Mouse (Mus musculus) frontal cortex, postnatal 10 days (tissue): Measurements from ENCODE around the gene Gpr35.

Experiments
- DNase-seq, 2 experiments: peaks; one replicate each; pipeline ENCODE4 v3.0.0; 2022; ENCODE audit warnings: low spot score in 2 of 2, mixed read lengths in 1 of 2

Gpr35 gene

DNA sequence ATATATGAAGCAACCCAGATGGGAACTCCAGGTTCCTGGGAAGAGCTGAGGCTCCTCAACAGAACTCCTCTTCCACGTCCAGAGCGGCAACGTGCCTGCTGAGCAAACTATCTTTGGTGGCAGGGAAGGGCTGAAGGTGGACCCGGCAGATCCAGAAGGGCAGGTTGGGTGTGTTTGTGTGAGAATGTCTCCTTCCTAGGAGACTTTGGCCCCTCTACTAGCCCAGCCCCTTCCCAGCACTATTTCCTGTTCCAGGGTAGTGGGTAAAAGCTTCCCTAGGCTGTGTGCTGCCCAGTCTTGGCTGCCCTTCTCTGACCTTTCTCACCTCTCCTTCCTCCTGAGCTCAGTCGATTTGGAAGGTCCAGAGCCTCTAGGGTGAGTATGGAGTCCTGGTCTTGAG lies at the start of gene Gpr35:
Gene Gpr35, plus strand, starts transcription at position 259 of the 400 bp plus-strand sequence.
- peak in 1 of 2 experiments; percentile 2 for DNase-seq

DNA sequence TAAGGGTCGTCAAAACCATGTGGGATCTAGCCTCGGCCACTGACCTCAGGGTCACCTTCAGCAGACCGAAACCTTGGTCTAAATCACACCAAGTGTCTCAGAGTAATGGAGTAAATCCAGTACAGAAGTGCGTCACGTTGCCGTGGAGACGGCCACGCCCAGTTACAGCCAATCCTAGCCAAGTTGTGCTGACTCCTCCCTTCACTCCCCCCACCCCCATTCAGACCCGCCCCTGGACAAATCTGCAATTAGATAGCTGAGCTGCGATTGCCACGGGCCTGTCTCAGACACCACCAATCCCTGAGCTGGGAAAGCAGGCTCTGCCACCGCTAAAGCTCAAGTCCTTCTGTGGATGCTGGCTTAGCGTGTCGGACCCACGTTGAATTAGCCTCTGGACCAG lies 47.9 kb upstream of the Gpr35 start, which contains the start of gene Ankmy1:
Gene Ankmy1, minus strand, starts transcription at position 121 of the 400 bp plus-strand sequence.
- DNase-seq = peak; percentile 69 to 75

DNA sequence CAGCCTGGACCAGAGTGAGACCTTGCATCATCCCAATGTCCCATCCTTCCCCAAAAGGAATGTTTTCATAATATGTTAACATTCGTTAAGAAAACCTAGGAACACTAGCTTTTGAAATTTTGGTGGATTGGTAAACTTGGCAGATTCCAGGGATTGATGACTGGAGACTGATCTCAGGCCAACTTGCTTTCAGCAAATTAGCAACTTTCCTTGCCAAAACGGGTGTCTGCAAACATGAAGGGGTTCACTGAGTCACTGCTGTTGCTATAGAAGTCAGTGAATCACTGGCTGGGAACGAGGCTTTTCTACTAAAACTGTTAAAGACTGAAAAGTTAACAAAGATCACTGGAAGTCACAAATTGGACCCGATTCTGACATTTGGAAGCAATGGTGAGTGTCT lies 47.0 kb upstream of the Gpr35 start:
- no peak for DNase-seq

DNA sequence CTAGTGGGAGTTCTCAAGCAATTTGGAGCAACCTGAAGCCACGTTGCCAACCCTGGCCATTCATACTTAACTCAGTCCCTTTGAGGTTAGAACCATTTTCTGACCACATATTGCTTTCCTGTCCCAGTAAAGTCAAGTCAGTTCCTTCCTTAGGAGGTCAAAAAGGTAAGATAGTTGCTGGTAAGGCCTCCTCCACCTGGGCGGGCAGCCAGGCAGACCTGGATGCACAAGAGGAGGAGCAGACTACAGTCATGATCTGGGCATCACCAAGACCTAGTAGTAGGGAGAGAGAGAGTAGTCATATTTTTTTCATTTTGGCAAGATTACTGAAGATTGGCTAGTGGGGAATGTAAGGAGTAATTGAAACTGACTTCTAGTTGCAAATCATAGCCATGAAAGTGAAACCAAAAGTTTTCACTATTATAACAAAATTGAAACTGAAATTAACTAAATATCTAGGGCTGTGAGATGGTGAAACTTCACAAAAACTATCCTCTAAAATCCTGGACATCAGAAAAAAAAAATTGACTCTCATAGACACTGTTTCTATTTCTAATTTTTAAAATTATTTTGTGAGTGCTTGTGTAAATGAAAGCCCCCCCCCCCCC lies 44.9 kb upstream of the Gpr35 start:
- no peak for DNase-seq

DNA sequence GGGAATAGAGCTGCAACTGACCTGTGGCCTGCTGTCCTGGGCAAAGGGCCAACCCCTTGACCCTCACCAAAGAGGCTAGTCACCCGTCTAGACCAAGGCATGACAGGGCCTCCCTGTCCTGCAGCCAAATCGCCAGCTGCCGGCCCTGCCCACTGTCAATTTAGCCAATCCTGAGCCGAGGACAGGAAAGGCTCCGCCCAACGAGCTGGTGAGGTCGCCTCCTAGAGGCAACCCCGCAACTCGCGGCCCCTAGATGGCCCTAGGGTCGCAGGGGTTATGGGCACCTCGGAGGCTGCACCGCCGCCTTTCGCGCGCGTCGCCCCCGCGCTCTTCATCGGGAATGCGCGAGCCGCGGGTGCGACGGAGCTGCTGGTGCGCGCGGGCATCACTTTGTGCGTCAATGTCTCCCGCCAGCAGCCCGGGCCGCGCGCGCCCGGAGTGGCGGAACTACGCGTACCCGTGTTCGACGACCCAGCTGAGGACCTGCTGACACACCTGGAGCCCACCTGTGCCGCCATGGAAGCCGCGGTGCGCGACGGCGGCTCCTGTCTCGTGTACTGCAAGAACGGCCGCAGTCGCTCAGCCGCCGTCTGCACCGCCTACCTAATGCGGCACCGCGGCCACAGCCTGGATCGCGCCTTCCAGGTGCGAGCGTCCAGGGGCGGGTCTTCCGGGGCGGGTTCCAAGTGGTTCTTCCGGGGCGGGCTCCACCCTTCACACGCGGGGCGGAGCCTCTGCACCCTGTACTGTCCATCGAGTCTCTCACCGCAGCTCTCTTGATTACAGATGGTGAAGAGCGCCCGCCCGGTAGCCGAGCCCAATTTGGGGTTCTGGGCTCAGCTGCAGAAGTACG lies 43.7 kb upstream of the Gpr35 start, which contains the start of gene Dusp28:
Gene Dusp28, plus strand, starts transcription at position 203 of the 853 bp plus-strand sequence.
- DNase-seq = peak; percentile 74 to 78

DNA sequence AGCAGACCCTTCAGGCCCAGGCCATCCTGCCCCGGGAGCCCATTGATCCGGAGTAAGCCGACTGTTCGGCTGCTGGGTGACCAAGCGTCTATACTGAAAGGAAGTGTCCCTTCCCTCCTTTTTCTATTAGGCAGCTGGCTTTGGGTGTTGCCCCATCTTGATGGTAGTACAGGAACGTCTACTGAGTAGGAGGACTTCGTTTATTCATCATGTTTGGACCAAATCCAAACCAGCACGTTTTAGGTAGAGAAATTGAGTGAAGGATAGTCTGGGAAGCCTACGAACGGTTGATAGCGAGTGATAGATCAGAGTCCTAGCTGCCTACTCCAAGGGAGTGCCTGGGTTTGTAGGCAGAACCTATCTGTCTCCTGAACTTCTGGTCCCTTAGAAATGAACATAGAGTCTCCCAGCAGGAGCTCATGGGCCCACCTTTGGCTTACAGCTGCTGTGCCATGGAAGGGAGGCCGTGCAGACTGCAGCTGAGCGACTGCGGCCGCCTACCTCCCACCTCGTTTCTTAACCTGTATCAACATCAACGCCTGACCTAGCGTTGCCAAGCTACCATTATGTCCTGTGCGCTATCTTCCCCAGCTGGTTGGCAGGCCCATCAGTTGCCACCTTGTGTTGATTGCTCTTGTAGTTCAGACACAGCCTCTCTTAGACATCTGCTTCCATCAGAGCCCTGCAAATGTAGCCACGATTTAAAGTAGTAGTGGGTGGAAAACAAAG lies 42.9 kb upstream of the Gpr35 start:
- DNase-seq = no peak

DNA sequence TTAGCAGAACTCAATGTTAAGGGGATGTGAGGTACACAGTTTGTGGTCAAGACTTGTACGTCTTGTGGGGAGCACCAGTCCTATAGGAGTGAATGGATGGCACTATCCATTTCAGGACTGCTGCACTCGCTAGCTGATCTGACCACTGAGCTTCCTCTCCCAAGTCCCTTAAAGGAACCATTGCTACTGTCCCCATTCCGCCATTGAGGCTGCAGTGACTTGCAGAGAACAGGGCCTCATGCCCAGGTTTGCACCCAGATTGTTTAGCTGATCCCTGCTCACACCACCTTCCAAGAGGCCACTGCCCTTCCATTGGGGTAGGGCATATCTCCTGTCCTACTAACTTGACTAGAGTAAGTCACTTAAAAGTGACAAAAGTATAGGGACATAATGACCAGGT lies 42.0 kb upstream of the Gpr35 start:
- no peak for DNase-seq

DNA sequence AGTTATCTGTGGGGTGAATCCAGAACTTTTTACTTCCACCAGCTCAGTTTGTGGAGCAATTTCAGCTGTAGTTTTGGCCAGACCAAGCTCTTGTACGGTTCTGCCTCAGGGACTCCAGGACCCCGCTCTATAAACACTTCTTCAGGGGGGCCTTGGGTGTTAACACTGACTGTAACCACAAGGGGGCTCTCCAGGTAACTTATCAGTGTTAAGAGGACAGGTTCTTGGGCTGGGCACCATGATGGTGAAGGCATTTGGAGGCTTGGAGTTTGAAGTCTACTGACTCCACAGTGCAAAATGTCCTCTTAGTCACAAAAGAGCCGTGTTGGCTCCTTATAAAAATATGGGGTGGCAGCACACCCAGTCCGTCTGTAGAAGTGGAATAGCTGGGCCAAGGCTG lies 41.6 kb upstream of the Gpr35 start:
- no peak for DNase-seq

DNA sequence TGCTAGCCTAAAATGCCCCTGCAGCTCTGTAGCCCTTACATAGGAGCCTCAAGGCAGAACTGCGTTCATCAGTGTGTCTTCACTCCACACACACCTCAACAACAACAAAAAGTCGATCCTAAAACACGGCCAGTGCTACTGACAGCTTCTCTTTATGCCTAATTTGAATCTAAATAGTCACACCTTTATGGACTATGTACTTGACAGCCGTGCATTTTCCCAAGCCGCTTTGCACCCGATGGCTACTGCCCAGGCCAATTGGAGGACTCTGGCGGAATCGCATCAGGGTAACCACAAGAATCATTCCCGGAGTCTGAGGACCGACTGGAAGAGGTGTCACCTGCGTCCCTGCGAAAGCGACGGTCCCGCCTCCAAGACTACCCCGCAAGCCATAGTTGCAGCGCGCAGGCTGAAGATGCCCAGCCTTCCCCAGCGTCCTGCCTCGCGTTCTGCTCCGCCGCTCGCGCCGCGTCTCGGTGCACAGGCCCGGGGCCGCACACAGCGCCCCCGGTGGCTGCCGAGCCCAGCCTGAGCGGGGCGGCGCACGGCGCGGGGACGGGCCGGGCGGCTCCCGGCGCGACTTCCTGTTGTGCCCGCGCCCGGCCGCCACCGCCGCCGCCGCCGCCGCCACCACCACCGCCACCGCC lies 40.3 kb upstream of the Gpr35 start, which contains the start of gene Rnpepl1:
Gene Rnpepl1, plus strand, starts transcription at position 545 of the 647 bp plus-strand sequence.
- DNase-seq = peak in 1 of 2 experiments; percentile 77

DNA sequence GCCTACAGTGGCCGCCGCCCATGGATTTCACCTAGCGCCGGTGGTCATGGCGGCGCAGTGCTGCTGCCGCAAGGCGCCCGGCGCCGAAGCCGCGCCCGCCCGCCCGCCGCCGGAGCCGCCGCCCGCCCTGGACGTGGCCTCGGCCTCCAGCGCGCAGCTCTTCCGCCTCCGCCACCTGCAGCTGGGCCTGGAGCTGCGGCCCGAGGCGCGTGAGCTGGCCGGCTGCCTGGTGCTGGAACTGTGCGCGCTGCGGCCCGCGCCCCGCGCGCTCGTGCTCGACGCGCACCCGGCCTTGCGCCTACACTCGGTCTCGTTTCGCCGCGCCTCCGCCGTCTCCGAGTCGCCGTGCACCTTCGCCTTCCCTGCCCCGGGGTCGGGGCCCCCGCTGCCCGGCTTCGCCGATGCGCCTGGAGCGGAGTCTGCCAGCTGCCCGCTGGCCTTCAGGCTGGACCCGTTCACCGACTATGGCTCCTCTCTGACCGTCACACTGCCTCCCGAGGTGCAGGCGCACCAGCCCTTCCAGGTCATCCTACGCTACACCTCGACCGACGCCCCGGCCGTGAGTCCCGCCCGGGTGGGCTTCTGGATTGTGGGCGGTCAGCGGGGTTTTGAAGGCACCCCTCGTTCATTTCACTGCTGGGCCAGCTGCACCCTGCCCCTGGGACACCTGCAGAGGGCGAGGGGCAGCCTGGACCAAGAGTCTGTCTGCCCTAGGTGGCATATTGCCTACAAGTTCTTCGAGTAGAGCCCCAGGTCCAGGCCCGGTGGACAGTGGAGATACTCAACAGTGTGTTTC lies 39.5 kb upstream of the Gpr35 start:
- peak in 1 of 2 experiments; percentile 67 for DNase-seq

DNA sequence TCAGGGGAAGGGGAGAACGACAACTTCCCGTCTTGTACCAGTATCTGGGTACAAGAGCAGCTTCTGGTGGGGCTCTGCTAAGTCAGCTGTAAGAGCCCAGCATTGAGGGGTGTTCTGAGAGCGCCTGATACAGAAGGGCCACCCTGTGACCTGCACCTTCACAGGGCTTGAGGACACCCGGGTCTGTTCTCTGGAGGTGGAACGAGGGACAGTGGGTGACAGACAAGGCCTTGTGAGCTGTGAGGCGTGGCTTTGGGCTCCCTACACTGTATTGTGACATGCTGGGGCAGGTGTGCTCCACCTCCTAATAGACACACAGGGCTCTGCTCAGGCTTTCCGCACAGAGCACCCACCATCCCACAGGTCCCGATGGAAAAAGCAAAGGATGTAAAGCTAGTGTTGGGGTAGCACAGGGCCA lies 38.9 kb upstream of the Gpr35 start:
- no peak for DNase-seq

DNA sequence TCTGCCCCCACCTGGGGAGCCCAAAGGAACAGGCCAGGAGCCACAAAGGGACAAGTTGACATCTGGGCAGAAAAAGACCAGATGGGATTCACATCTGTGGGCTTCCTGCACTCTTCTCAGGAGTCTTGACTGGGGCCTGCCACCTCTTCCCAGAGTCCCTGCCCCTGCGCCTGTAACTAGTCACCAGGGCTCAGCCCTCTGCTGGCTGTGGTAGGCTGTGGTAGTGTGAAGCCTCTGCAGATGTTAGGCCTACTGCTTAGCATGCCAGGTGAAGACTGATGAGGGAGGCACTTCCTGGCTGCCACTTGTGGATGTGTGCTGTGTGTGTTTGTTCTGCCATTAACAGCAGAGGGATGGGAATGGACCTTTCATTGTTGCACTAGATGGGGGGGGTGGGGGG lies 38.4 kb upstream of the Gpr35 start:
- DNase-seq = no peak

DNA sequence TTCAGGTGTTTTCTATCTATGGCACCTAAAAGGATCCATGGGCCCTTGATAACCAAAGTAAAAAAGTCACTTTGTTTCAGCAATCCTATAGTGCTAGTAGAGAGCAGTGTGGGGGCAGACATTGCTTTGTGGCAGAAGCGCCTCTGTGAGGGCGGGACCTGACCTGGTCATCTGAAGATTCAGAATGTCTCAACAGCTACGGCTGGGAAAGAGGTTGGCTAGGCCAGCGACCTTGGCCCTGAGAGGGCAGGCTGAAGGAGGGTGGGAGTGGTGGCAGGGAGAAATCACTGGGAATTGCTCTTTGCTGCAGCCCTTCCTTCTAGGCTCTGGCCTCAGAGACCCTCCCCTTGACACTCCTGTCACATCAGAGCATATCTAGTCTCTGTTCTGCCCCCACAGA lies 36.4 kb upstream of the Gpr35 start:
- no peak for DNase-seq

DNA sequence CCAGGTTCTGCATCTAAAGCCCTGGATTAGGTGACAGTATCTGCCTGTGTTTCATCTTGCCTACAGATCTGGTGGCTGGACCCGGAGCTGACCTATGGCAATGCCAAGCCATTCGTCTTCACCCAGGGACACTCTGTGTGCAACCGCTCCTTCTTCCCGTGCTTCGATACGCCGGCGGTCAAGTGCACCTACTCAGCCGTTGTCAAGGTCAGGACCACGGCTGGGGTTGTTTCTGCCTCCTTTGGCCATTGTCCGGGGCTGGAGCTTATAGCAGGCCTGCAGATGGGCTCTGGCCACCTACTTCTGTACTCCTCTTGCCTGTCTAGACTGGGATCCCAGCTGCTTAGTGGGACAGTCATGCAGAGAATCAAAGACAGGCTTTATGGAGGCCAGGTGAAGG lies 35.7 kb upstream of the Gpr35 start:
- DNase-seq = no peak

DNA sequence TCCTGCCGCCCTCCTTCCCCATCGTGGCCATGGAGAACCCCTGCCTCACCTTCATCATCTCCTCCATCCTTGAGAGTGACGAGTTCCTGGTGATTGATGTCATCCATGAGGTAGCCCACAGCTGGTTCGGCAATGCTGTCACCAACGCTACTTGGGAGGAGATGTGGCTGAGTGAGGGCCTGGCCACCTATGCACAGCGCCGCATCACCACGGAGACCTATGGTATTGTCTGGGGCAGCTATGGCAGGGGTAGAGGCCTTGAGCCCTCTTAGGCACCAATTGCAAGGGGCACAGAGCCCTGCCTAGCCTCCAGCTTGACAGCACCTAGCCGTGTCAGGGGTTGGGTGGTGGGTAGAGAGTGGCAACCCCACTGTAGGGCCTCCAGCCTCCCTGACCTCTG lies 33.9 kb upstream of the Gpr35 start:
- no peak for DNase-seq

DNA sequence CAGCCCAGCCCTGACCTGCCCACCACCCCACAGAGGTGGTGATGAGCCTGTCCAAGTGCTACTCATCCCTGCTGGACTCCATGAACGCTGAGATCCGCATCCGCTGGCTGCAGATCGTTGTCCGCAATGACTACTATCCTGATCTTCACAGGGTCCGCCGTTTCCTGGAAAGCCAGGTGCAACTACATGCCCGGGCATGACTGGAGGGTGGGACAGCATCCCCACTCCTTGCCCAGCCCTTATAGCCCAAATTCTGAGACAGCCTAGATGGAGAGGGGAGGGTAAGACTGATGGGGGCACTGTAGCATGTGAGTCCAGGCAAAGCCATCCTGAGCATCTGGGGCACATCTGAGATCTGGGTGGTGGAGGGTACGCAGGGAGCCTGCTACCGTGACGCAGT lies 31.5 kb upstream of the Gpr35 start:
- DNase-seq = no peak

DNA sequence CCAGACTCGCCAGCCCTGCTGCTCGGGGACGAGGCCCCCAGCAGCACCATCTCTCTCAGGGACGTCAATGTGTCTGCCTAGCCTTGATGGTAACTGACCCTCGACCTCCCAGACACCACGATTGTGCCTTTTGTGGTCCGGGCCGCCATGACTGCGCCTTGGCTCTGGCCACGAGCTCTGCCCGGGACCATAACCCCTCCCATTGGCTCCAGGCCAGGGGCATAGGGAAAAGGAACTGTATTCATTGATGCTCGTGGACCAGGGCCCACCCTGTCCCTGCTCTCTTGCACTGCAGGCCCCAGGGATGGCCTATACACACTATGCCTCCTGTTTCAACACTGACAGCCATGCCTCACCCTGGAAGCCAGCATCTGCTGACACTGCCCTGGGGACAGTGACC lies 30.9 kb upstream of the Gpr35 start:
- DNase-seq = no peak

DNA sequence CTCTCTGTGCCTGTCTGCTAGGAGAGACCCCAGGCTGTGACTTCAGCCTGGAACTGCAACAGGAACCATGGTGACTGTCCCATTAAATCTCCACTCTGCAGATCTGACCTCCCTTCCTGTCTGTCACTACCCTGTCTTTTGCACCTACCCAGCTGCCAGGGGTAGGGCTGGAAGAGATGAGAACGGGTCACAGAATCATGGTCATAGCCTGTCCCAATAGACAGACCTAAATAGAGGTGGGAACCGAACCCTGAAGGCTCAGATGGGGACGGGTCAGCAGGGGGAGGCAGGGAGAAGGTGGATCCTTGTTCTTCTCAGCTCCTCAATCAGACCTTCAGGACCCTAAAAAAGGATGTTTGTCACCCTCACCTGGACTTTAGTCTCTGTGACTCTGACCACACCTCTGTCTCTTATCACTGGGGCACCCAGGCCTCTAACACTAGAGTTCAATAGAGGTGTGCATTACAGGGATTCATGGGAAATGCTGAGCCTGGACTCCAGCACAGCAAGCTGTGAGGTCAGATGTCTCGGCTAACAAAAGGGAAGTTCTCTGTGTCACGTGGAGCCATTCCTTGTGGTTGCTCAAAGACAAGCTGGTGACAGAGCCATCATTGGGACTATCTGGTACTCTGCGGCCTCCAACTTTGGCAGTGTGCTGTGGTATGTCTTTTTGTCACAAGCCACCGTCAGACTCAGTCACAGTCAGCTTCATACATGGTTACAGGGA lies 30.0 kb upstream of the Gpr35 start:
- no peak for DNase-seq

DNA sequence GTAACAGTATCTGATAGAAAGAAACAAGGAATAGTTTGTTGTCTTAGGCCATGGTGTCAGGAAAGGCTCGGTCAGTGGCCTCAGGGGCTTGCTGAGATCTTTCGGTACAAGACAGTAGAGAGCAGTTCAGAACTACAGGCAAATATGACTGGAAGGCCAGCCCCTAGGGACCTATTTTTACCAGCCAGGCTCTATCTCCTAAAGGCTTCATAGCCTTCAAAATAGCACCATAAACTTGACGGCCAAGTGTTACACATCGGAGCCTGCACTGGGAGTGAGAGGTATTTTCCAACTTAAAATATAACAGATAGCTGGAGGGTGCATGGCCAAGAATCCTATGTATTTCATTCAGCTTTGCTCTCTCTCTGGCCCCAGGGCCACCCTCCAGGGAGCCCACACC lies 29.2 kb upstream of the Gpr35 start:
- no peak for DNase-seq

DNA sequence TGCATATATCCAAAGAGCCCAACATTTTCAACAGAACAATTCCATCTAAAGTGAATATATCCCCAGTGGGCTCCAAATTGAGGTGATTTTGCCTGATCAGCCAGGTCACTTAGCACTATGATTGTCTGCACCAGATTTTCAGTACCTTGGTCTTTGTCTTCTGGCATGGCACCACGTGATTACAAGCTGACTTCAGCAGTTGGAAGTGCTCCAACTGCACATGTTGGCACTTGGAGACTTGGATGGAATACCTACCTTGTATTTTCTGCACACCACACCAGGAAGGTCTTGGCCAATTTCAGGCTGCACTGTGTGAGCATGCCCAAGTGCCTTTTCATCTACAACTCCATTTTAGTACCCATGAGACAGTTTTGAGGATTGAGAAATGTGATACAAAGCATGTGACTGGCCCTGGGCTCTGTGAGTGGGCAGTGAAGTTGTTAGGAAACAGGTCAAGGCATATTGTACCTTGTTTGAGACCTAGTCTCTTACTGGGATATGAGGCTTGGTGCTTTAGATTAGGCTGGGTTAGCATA lies 20.4 kb upstream of the Gpr35 start:
- DNase-seq = no peak
